Mouse (Mus musculus): ENCODE data around the gene Acyp2. TPM values are rescaled to one million over a fixed set of nuclear protein-coding genes. Genes with fewer than 3 reads are reported as not detected.

Gene Acyp2
- polyA plus RNA-seq (2012; rRNA removed): 1.2 and 1.6 TPM in 2 replicates

GRCm38 (mm10) chr11:30649001-30649637, at the start of gene Acyp2:
TSS of gene Acyp2 (minus strand) at chr11:30649587.

GRCm38 (mm10) chr11:30471751-30472593, 177.4 kb downstream of the Acyp2 start, which contains the start of gene 4930505A04Rik:
TSS of gene 4930505A04Rik (minus strand) at chr11:30471827.

Other genes with a start within 250 kb of the Acyp2 start
- gene 4930505A04Rik, start 177.8 kb downstream of the Acyp2 start, polyA plus RNA-seq (2012; rRNA removed): not detected in 2 replicates
- gene Psme4, start 122.1 kb upstream of the Acyp2 start, polyA plus RNA-seq (2012; rRNA removed): 11.6 and 12.2 TPM in 2 replicates
- 0.02 TPM in 1 of 2 replicates, not detected in the other for gene Gpr75, start 235.8 kb upstream of the Acyp2 start, polyA plus RNA-seq (2012; rRNA removed)
- gene Asb3, start 235.8 kb upstream of the Acyp2 start, polyA plus RNA-seq (2012; rRNA removed): 4.3 and 4.4 TPM in 2 replicates

All from liver, embryonic 18 days (tissue).